Mouse (Mus musculus) limb, embryonic 11.5 days (tissue): ENCODE measurements around the gene Aadac. TPM values are rescaled to one million over a fixed set of nuclear protein-coding genes. Genes with fewer than 3 reads are reported as not detected.

Experiments used
- ATAC-seq: fragments of 200-750 bp; cut with Nextera tagmentation; 2 replicates; pipeline ENCODE4 v1.8.0; 2017; ENCODE audit warnings: low read depth; ENCODE audit not compliant: insufficient number of reproducible peaks, low FRiP score, low TSS enrichment
- DNase-seq: peaks from one replicate; pipeline ENCODE4 v3.0.0-alpha.2; 2015; ENCODE audit warnings: low spot score
- H3K27ac ChIP-seq: fragments of 300-500 bp; sonication (generic); replicated peaks from 2 replicates; pipeline ENCODE4 v1.5.1; 2014; ENCODE audit warnings: low read depth, mild to moderate bottlenecking, low read length
- H3K27me3 ChIP-seq: fragments of 300-500 bp; sonication (generic); 2 replicates; pipeline ENCODE4 v1.6.1; 2014; ENCODE audit warnings: mild to moderate bottlenecking, low read length, mixed read lengths; ENCODE audit not compliant: control insufficient read depth, insufficient read depth
- H3K36me3 ChIP-seq: fragments of 300-500 bp; sonication (generic); 2 replicates; pipeline ENCODE4 v1.6.1; 2014; ENCODE audit warnings: mild to moderate bottlenecking, low read length, moderate library complexity, mixed read lengths; ENCODE audit not compliant: control insufficient read depth, insufficient read depth
- H3K4me1 ChIP-seq: fragments of 300-500 bp; sonication (generic); 2 replicates; pipeline ENCODE4 v1.6.1; 2014; ENCODE audit warnings: low read length, mixed read lengths; ENCODE audit not compliant: control insufficient read depth, insufficient read depth
- H3K4me2 ChIP-seq: fragments of 300-500 bp; sonication (generic); 2 replicates; pipeline ENCODE4 v1.6.1; 2014; ENCODE audit warnings: low read depth, mild to moderate bottlenecking, moderate library complexity; ENCODE audit not compliant: severe bottlenecking
- H3K4me3 ChIP-seq: fragments of 300-500 bp; sonication (generic); 2 replicates; pipeline ENCODE4 v1.5.1; 2014; ENCODE audit warnings: low read depth, low read length
- H3K9ac ChIP-seq: fragments of 300-500 bp; sonication (generic); 2 replicates; pipeline ENCODE4 v1.6.1; 2014; ENCODE audit warnings: mild to moderate bottlenecking, low read length
- H3K9me3 ChIP-seq: fragments of 300-500 bp; sonication (generic); 2 replicates; pipeline ENCODE4 v1.6.1; 2016; ENCODE audit warnings: low read length; ENCODE audit not compliant: control insufficient read depth
- WGBS: fragments of 180-500 bp; shearing (Covaris S2); extraction: QIAGEN DNeasy Blood & Tissue Kit; methylation state at CpG from one replicate; pipeline ENCODE4 v1.1.7; 2014; 5-methylcytosine and 5-hydroxymethylcytosine counted together
- polyA plus RNA-seq: library from polyadenylated mRNA; unstranded; fragments of >200 nt; fragmentation: Nextera tagmentation; extraction: Ambion mirVana; gene quantifications from 2 replicates; pipeline ENCODE4 v1.2.1, GENCODE M21; 2014

The Aadac gene
- not detected in 2 replicates for polyA plus RNA-seq

DNA sequence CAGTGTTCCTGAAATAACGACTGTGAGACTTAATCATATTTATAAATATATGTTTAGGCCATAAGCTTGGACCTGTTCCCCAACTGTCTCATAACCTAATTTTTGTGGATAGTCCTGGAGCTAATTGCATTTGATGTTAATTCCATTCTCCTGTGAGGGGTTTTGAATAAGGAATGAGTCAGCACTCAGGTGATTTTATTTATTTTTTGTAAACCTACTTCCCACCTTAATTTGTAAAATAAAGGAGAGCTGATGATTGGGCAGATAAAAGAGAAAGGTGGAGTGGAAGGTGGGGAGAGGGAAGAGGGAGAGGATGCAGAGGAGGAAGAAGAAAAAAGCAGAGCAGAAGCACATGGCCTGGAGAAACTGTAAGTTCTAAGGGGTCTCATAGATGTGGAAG lies at the start of gene Aadac:
Aadac (plus strand) TSS at position 301 of the 400 bp plus-strand sequence.
- DNase-seq (no peak), ATAC-seq (no peak)
- Histone ChIP-seq H3K4me1 (no peaks in the 10 kb centered on the region), H3K36me3 (no peaks in the 10 kb centered on the region), H3K9me3 (no peaks in the 10 kb centered on the region), H3K4me3 (no peak within 1 kb of the TSS), H3K9ac (no peak within 1 kb of the TSS), H3K4me2 (no peak within 1 kb of the TSS), H3K27me3 (no peaks in the 10 kb centered on the region), H3K27ac (no peak within 1 kb of the TSS)
- WGBS, result 82% methylated on average over 1 of the region's 1 CpGs

DNA sequence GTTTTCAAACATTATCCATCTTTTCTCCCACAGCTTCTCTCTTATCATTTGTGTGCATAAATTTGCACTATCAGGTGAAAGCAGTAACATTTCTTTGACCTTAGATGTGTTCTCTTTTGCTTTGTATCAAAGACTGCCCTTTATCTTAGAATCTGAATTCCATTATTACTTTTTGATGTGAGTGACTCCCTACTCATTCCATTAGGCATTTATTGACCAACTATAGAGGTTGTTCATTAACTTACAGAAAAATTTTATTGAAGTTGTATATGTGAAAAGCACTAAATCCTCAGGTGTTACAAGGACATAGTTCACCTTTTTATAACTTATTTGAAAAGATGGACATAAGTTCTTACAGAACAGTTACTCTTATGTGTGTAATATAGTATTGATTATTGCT lies 21.9 kb upstream of the Aadac start:
- DNase-seq, result no peak

DNA sequence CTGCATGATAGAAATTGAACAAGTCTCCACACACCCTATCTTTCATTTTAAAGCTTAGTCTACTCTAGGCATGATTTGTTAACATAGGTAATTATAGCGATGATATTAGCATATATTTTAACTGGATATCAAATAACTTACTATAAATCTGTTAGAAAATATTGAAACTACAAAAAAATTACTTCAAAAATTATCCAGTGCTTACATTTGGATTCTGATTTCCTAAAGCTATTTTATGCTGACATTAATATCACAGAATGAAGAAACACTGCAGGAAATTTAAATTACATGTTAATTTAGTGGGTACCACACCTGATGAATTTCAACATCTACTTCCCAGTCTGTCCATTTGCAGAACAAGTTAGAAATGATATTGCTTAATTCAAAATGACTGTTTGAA lies 19.1 kb upstream of the Aadac start, which contains the start of gene Aadacl2:
Aadacl2 (plus strand) TSS at position 301 of the 400 bp plus-strand sequence.
- no peak within 1 kb of the TSS for H3K27ac ChIP-seq
- no peak within 1 kb of the TSS for H3K9ac ChIP-seq
- no peak within 1 kb of the TSS for H3K4me2 ChIP-seq
- no peak within 1 kb of the TSS for H3K4me3 ChIP-seq
- 72% methylated on average over 1 of the region's 1 CpGs for WGBS
- no peaks in the 10 kb centered on the region for H3K9me3 ChIP-seq
- H3K36me3 ChIP-seq, result no peaks in the 10 kb centered on the region
- H3K4me1 ChIP-seq, result no peaks in the 10 kb centered on the region
- DNase-seq (no peak), ATAC-seq (no peak)
- no peaks in the 10 kb centered on the region for H3K27me3 ChIP-seq

More for the DNA sequence above, 21.9 kb upstream of the Aadac start:
- Histone ChIP-seq H3K27me3 (no peaks in the 10 kb centered on the region), H3K4me1 (no peaks in the 10 kb centered on the region), H3K36me3 (no peaks in the 10 kb centered on the region), H3K9me3 (no peaks in the 10 kb centered on the region), H3K4me3 (no peak overlapping the region), H3K4me2 (no peak overlapping the region), H3K27ac (no peak overlapping the region), H3K9ac (no peak overlapping the region)
- no peak for ATAC-seq

DNA sequence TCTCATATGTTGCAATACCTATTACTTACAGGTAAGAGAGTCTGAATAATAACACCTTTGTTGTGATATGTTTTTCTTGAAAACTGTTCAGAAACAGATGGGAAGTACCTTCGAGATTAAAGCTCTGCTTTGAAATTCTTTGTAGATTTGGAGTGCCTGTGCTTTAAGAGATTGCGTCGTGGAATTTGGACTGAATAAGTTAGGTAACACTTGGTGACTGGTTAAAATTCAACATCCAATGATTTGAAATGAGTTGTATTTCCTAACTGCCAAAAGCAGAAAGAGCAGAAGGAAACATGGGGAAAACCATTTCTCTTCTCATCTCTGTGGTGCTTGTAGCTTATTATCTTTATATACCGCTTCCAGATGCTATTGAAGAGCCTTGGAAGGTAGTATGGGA lies 6.0 kb downstream of the Aadac start:
- H3K4me3 ChIP-seq, result no peak overlapping the region
- no peaks in the 10 kb centered on the region for H3K36me3 ChIP-seq
- H3K27me3 ChIP-seq, result no peaks in the 10 kb centered on the region
- no peak for DNase-seq
- H3K9ac ChIP-seq, result no peak overlapping the region
- H3K9me3 ChIP-seq, result no peaks in the 10 kb centered on the region
- 86% methylated on average over 4 of the region's 4 CpGs for WGBS
- no peak for ATAC-seq
- H3K27ac ChIP-seq, result no peak overlapping the region
- H3K4me1 ChIP-seq, result no peaks in the 10 kb centered on the region
- H3K4me2 ChIP-seq, result no peak overlapping the region

DNA sequence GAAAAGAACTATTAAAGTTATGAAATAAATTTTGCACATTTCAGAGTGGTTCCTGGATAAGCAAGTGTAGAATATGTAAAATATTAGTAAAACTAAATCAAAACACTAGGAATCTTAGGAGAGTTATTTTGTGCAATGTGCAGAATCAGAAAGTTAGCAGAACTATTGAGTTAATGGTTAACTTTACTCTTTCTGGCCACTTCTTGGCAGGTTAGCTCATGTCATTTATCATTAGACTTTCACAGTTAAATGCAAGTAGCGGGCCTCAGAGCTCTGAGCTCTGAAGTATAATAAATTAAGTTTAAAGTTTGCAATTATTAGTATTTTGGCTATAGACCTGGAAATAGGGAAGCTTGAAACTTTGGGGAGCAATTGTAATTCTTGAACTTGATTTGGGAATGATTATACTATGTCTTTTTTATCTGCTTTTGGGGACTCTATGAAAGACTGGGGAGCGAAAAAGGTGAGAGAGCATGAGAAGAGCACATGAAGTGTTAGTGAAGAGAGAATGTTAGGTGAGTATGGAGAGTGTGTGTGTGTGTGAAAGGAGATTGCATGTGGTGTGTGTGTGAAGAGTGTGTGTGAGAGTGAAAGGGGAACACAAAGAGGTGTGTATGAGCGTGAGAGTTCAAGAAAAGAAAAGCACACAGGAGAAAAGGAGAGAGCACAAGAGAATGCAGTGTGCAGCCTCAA lies 20.9 kb downstream of the Aadac start:
- no peak overlapping the region for H3K9ac ChIP-seq
- H3K36me3 ChIP-seq, result no peaks in the 10 kb centered on the region
- H3K9me3 ChIP-seq, result no peaks in the 10 kb centered on the region
- no peaks in the 10 kb centered on the region for H3K4me1 ChIP-seq
- DNase-seq (no peak), ATAC-seq (no peak)
- H3K4me2 ChIP-seq, result no peak overlapping the region
- no peaks in the 10 kb centered on the region for H3K27me3 ChIP-seq
- 83% methylated on average over 3 of the region's 3 CpGs for WGBS
- H3K27ac ChIP-seq, result no peak overlapping the region
- no peak overlapping the region for H3K4me3 ChIP-seq

DNA sequence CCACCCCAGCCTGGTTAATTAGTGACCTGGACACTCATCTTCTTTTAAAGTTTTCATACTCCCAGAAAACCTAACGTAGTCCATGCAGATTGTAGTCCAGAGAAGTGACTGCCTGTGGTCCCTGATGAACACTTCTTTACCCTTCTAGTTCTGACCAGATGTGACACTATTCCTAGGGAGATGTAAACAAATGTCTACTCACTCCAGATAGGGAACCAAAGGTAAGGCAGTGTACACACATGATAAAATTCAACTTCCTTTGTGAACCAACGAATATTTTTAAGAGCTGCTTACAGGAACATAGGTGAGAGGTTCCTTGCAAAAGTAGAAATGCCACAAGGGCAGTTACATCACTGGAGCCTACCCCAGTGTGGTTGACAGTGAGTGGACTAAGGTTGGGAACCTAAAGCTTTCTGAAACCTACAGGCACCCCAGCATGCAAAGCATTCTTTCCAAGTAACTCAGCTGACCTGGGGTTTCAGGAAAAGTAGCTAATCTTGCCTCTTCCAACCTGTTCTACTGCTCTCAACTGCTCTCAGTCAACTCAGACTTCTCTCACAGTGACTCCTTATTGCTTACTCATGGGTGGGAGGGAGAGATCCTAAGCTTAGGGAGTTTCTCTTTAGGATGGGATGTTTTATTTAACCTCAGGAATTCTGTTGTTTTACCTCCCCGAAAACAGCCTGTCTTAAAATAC lies 27.9 kb downstream of the Aadac start:
- no peak overlapping the region for H3K9ac ChIP-seq
- DNase-seq (no peak), ATAC-seq (no peak)
- H3K4me1 ChIP-seq, result no peaks in the 10 kb centered on the region
- H3K27ac ChIP-seq, result no peak overlapping the region
- H3K4me3 ChIP-seq, result no peak overlapping the region
- no peaks in the 10 kb centered on the region for H3K27me3 ChIP-seq
- 86% methylated on average over 3 of the region's 3 CpGs for WGBS
- no peak overlapping the region for H3K4me2 ChIP-seq
- no peaks in the 10 kb centered on the region for H3K36me3 ChIP-seq
- no peaks in the 10 kb centered on the region for H3K9me3 ChIP-seq

DNA sequence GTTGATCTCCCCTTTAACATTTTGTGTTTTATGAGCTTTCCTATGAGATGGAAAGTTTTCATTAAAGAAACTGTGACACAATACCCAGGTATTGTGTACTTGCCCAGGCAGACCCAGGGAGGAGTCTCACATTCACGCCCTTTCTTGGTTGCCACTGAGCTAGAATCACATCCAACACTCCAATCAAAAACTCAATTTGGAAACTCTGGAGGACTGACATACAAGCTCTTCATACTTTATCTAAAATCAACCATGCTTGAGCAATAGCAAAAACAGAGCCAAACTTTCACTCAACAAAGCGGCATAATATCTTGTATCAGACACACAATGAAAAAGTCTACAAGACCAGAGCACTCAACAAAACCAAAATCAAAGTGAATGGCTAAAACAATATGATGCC lies 28.4 kb downstream of the Aadac start:
- 96% methylated on average over 2 of the region's 2 CpGs for WGBS
- Histone ChIP-seq H3K27me3 (no peaks in the 10 kb centered on the region), H3K4me3 (no peak overlapping the region), H3K4me1 (no peaks in the 10 kb centered on the region), H3K9me3 (no peaks in the 10 kb centered on the region), H3K9ac (no peak overlapping the region), H3K36me3 (no peaks in the 10 kb centered on the region), H3K4me2 (no peak overlapping the region), H3K27ac (no peak overlapping the region)
- DNase-seq (no peak), ATAC-seq (no peak)

DNA sequence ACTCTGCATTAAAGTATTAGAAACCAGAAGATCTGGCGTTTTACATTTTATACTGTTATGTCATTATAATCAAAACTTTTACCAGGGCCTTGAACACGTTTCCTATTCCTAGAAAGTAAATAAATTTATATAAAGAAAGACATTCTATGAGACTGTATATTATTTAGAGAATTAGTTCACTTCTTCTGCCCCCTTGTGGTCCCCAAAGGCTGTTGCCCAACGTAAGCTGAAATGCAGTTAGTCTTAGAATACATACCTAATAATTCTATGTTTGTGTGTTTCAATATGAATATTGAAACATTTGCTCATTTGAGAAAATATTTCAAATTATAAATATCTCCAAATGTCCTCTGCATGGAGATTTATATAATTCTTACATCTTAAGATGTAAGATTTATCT lies 30.9 kb downstream of the Aadac start:
- no peaks in the 10 kb centered on the region for H3K9me3 ChIP-seq
- no peaks in the 10 kb centered on the region for H3K4me1 ChIP-seq
- H3K4me3 ChIP-seq, result no peak overlapping the region
- H3K4me2 ChIP-seq, result no peak overlapping the region
- no peaks in the 10 kb centered on the region for H3K27me3 ChIP-seq
- no peak overlapping the region for H3K27ac ChIP-seq
- H3K9ac ChIP-seq, result no peak overlapping the region
- WGBS, result 25% methylated on average over 3 of the region's 3 CpGs
- no peaks in the 10 kb centered on the region for H3K36me3 ChIP-seq
- ATAC-seq (no peak), DNase-seq (no peak)
